Mouse (Mus musculus) skeletal muscle tissue, postnatal 0 days (tissue): ENCODE data around the gene Tbx22. TPM values are rescaled to one million over a fixed set of nuclear protein-coding genes. Genes with fewer than 3 reads are reported as not detected.

ENCODE experiments used
- polyA plus RNA-seq: library from polyadenylated mRNA; unstranded; fragments of >200 nt; fragmentation: Nextera tagmentation; extraction: Ambion mirVana; gene quantifications from 2 replicates; pipeline ENCODE4 v1.2.1, GENCODE M21; 2015

The Tbx22 gene
- not detected in 2 replicates for polyA plus RNA-seq

GRCm38 (mm10) chrX:107667664-107668063 lies at the start of gene Tbx22:
TSS of gene Tbx22 (plus strand) at chrX:107667964.

Other genes with a start within 250 kb of the Tbx22 start
- not detected in 2 replicates for gene Tent5d, start 124.6 kb downstream of the Tbx22 start, polyA plus RNA-seq
- 4.5 and 5.7 TPM in 2 replicates for gene 2610002M06Rik, start 148.4 kb downstream of the Tbx22 start, polyA plus RNA-seq